Mouse (Mus musculus): ENCODE measurements at regions not wholly inside any gene's neighbourhood (a gene's known extent, or its start where the extent isn't known, plus 50 kb on each side); places are given as distances from the start of the nearest gene placed in this dataset.

DNA sequence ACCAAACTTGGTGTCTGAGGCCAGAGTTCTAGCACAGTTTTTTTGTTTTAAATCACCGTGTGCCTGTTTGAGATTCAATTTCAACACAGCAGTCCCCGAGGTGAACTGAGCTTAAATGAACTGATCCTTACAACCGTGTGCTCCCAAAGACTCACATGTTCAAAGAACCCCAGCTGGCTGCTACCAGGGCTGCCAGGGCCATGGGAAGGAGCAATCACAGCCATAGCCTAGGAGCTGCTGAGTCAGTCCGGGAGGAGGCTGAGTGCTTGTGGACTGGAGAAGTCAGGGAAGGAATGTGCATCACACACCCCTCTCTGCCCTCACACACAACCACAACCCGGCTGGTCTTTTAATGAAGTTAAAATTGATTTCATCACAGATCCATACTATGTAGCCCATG lies 721.6 kb downstream of the Egfem1 start:
- TF ChIP-seq POLR2A (IDR thresholded peaks at IDR 0.05; ENCODE audit: extremely low read depth, insufficient read depth, low read length) (no peak), CTCF (IDR thresholded peaks at IDR 0.05; ENCODE audit: low read depth, low read length) (no peak)
